Mouse (Mus musculus) cerebellum, adult 2 months (tissue): ENCODE measurements around the gene Rhobtb1. TPM values are rescaled to one million over a fixed set of nuclear protein-coding genes. Genes with fewer than 3 reads are reported as not detected.

Experiments
- DNase-seq, 2 experiments: peaks; one replicate each; pipeline ENCODE4 v3.0.0; 2021
- H3K27ac ChIP-seq: fragments of 200-500 bp; 2 replicates; pipeline ENCODE4 v1.5.1; 2012; ENCODE audit warnings: low read length, control low read depth, inconsistent platforms; ENCODE audit not compliant: insufficient read depth
- H3K27me3 ChIP-seq: fragments of 200-500 bp; 2 replicates; pipeline ENCODE4 v1.6.1; 2012; ENCODE audit warnings: inconsistent platforms, mild to moderate bottlenecking, low read length, moderate library complexity; ENCODE audit not compliant: control insufficient read depth, insufficient read depth
- H3K4me1 ChIP-seq: fragments of 200-500 bp; 2 replicates; pipeline ENCODE4 v1.6.1; 2011; ENCODE audit warnings: low read length; ENCODE audit not compliant: control insufficient read depth, insufficient read depth
- H3K4me3 ChIP-seq: fragments of 200-500 bp; replicated peaks from 2 replicates; pipeline ENCODE3; 2011; ENCODE audit warnings: mild to moderate bottlenecking, low read depth, low read length, control low read depth; ENCODE audit not compliant: insufficient read depth
- CTCF ChIP-seq: fragments of 200-500 bp; IDR thresholded peaks from 2 replicates; pipeline ENCODE4 v1.5.1; 2011; ENCODE audit warnings: low read depth, mild to moderate bottlenecking, control low read depth, low read length, moderate library complexity, borderline replicate concordance; ENCODE audit not compliant: insufficient read depth
- POLR2A ChIP-seq: fragments of 200-500 bp; IDR thresholded peaks from 2 replicates; pipeline ENCODE4 v1.6.1; 2011; ENCODE audit warnings: low read length, control low read depth, borderline replicate concordance; ENCODE audit not compliant: insufficient read depth
- WGBS: fragments of 180-500 bp; shearing (Covaris S2); methylation state at CpG from one replicate; pipeline ENCODE4 v1.1.7; 2018; 5-methylcytosine and 5-hydroxymethylcytosine counted together
- polyA plus RNA-seq: library from polyadenylated mRNA; depleted of rRNA; stranded (reverse); fragments of >200 nt; gene quantifications from 2 replicates; pipeline ENCODE4 v1.2.3, GENCODE M21; 2012; rRNA removed

Rhobtb1 gene
- 2.6 and 2.8 TPM in 2 replicates for polyA plus RNA-seq

- 86% methylated on average over 20 of the region's 20 CpGs for WGBS
- Histone ChIP-seq H3K4me3 (no peak within 1 kb of the TSS), H3K27ac (no peak within 1 kb of the TSS), H3K27me3 (no peaks in the 10 kb centered on the region), H3K4me1 (no peaks in the 10 kb centered on the region)
- TF ChIP-seq CTCF (no peak), POLR2A (no peak)
- no peak for DNase-seq
Measured at GRCm38 (mm10) chr10:69151045-69151444, at the start of gene Rhobtb1. Gene Rhobtb1, plus strand, starts transcription at chr10:69151434.

DNA sequence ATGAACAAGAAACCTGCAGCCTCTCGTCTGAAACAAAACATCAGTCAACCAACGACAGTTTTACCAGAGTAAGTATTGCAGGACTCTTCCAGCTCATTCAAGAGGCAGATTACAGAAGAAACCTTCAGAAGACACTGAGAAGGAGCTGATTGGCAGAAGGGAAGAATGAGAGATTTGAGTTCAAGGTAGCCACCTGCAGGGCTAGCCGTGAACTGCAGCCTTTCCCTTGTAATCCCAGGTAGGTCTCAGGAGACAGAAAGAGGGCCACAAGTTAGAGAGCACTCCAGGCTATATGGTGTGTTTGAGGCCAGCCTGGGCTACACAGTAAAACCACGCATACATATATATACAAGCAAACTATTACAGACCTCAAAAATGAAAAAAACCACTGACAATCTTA is 49.2 kb upstream of the Rhobtb1 start:
- no peak overlapping the region for H3K4me3 ChIP-seq
- TF ChIP-seq CTCF = peak; percentile 35; the same call in 1 of the 2 replicates
- TF ChIP-seq POLR2A = no peak
- H3K27ac ChIP-seq = no peak overlapping the region
- H3K4me1 ChIP-seq = no peaks in the 10 kb centered on the region
- DNase-seq = peak in 1 of 2 experiments; percentile 18
- no peaks in the 10 kb centered on the region for H3K27me3 ChIP-seq
- 81% methylated on average over 4 of the region's 4 CpGs for WGBS

- no peaks in the 10 kb centered on the region for H3K4me1 ChIP-seq
- no peak for TF ChIP-seq POLR2A
- no peak for TF ChIP-seq CTCF
- no peak overlapping the region for H3K27ac ChIP-seq
- no peak for DNase-seq
- H3K4me3 ChIP-seq = no peak overlapping the region
- H3K27me3 ChIP-seq = no peaks in the 10 kb centered on the region
- WGBS = 79% methylated on average over 12 of the region's 12 CpGs
Measured at GRCm38 (mm10) chr10:69104143-69104882, 46.9 kb upstream of the Rhobtb1 start.

DNA sequence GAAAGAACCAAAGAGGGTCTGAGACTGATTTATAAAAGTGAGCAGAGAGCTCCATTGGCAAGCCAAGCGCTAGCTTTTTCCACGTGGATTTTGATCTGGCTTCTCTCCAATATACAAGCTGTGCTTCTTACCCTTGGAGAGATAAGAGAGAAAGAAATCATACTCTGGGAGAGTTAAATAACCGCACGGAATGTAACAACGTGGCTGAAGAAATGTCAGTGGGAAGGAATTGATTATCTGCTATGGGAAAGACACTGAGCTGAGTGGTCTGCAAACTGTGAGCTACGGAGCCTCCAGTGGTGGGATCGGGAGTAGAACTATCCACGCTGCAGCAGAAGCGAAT is 46.4 kb upstream of the Rhobtb1 start:
- no peak for DNase-seq
- no peak overlapping the region for H3K4me3 ChIP-seq
- H3K27ac ChIP-seq = no peak overlapping the region
- H3K4me1 ChIP-seq = no peaks in the 10 kb centered on the region
- TF ChIP-seq POLR2A (no peak), CTCF (no peak)
- H3K27me3 ChIP-seq = no peaks in the 10 kb centered on the region
- 53% methylated on average over 9 of the region's 9 CpGs for WGBS

DNA sequence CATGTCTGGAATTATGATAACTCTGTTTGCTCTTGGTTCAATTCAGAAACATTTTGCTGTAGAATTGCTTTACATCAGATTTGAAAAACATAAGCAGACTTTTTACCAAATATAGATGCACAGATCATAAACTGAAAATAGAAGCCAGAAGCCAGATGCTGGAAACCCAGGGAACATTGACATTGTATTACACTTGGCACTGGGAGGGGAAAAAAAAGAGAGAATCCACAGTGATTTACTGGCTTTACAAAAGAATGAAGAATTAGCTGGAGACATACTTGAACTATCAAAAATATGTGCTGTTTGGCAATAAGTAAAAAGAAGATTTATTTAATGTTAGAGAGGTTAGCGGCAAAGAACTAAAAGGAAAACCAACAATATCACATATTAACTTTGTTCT is 44.4 kb upstream of the Rhobtb1 start:
- TF ChIP-seq POLR2A = no peak
- TF ChIP-seq CTCF = no peak
- H3K27ac ChIP-seq = no peak overlapping the region
- no peak overlapping the region for H3K4me3 ChIP-seq
- DNase-seq = no peak
- H3K27me3 ChIP-seq = no peaks in the 10 kb centered on the region
- no peaks in the 10 kb centered on the region for H3K4me1 ChIP-seq
- WGBS = 87% methylated on average over 1 of the region's 1 CpGs

- Histone ChIP-seq H3K27ac (no peak overlapping the region), H3K4me3 (no peak overlapping the region), H3K27me3 (no peaks in the 10 kb centered on the region), H3K4me1 (no peaks in the 10 kb centered on the region)
- 21% methylated on average over 8 of the region's 8 CpGs for WGBS
- TF ChIP-seq CTCF (no peak), POLR2A (no peak)
- DNase-seq = no peak
Measured at GRCm38 (mm10) chr10:69107253-69107652, 44.0 kb upstream of the Rhobtb1 start.

DNA sequence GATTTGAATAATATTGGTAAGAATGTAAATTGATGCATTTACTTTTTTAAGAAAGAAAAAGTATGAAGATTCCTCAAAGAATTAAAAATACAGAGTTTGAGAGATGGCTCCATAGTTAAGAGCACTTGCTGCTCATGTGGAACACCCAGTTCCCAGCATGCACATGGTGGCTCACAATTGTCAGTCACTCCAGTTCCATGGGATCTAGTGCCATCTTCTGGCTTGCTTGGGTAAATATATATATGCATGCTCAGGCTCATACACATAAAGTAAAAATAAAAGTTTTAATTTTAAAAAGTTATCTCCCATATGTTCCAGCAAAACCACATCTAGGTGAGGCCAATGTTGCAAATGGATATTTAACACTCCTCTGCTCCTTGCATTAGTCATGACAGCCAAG is 36.9 kb upstream of the Rhobtb1 start:
- no peaks in the 10 kb centered on the region for H3K27me3 ChIP-seq
- no peak overlapping the region for H3K27ac ChIP-seq
- DNase-seq = no peak
- TF ChIP-seq POLR2A (no peak), CTCF (no peak)
- H3K4me3 ChIP-seq = no peak overlapping the region
- peaks cover 3% of the 10 kb centered on the region; the same call in 1 of the 2 replicates for H3K4me1 ChIP-seq

DNA sequence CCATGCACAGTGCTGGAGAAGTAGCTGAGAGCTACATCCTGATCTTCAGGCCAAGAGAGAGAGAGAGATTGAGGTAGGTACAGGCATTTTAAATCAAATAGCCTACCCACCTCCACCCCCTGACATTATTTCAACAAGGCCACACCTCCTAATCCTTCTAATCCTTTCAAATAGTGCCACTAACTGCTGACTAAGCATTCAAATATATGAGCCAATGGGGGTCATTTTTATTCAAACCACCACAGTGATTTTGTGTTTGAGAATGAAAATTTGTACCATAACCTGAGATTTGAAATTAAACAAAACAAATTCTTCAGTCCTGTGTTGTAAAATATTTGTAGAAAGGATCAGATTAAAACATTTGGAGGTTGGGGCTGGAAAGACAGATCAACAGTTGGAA is 33.2 kb upstream of the Rhobtb1 start:
- H3K27ac ChIP-seq = no peak overlapping the region
- no peak overlapping the region for H3K4me3 ChIP-seq
- peaks cover 5% of the 10 kb centered on the region; the same call in 1 of the 2 replicates for H3K4me1 ChIP-seq
- DNase-seq = no peak
- H3K27me3 ChIP-seq = no peaks in the 10 kb centered on the region
- no peak for TF ChIP-seq CTCF
- TF ChIP-seq POLR2A = no peak

DNA sequence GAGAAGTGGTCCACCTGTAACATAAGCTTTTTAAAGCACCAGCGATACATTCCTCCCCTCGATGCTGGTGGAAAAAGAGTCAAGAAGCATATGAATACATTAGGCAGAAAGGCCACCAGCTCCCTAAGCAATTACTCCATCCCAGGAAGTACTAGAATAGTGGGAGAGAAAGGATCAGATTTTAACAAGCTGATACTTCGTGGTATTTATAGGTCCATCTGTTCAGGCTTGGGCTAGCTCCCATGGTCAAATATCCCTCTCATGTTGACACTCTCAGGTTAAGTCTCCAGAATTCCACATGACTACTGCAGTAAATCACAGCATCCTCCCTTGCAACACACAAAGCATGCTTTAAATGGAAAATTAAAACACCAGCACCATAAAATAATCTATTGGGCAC is 32.3 kb upstream of the Rhobtb1 start:
- no peak for TF ChIP-seq POLR2A
- no peak for TF ChIP-seq CTCF
- Histone ChIP-seq H3K4me3 (no peak overlapping the region), H3K27ac (no peak overlapping the region), H3K27me3 (no peaks in the 10 kb centered on the region), H3K4me1 (peaks cover 5% of the 10 kb centered on the region; the same call in 1 of the 2 replicates)
- WGBS = 40% methylated on average over 3 of the region's 3 CpGs
- peak in 1 of 2 experiments; percentile 6 for DNase-seq
